14 mouse cellular contexts compared by ENCODE assay signal in genomic region chr2:108302776-108303175, GRCm38 (mm10).
DNase-seq lines count a peak whose midpoint lies in the region.
"Had no signal": no experiment of that assay in that cellular context is flagged by ENCODE, and none has a peak within 500 bp of the region (broad histone marks: within the 10 kb centered on the region; RNA-seq: fewer than 3 reads in every experiment).

No protein-coding gene starts in this region.

- intact Hi-C loops in left cerebral cortex, postnatal 14 days (cut with DNase I) = no loop called here

- DNase-seq in right cerebral cortex, adult 18-20 months = peak; percentile 68
- DNase-seq in right cerebral cortex, postnatal 4 days = no peak
- DNase-seq in frontal cortex, adult 2 months (ENCODE audit: extremely low spot score in 1 of 2, low spot score in 1 of 2) = peak; percentile 38 to 63
- DNase-seq in left cerebral cortex, postnatal 14 days (ENCODE audit: low spot score in 2 of 2) = peak; percentile 7 to 31
- peak; percentile 29 for DNase-seq in telencephalon, adult 2 months (ENCODE audit: low read depth, low spot score)
- no peak for DNase-seq in c-Kit-positive CD71-positive TER-119-positive erythroid progenitor cells, embryonic 14.5 days (ENCODE audit: low spot score)
- DNase-seq in ovary, adult 18-20 months (ENCODE audit: low spot score) = no peak
- DNase-seq: adrenal gland, postnatal 36 days; cerebellum, adult 11-12 months; cerebellum, postnatal 10 days; forebrain, postnatal 0 days; gastrocnemius, adult 2 months; kidney, adult 18-20 months; kidney, postnatal 4 days had no signal

Comparison
In these comparisons a context has a peak if more than half of its experiments do, and no peak if none do; other contexts are left out.
1. DNase-seq: peak in right cerebral cortex, adult 18-20 months (single experiment), frontal cortex, adult 2 months (2 of 2), left cerebral cortex, postnatal 14 days (2 of 2) and telencephalon, adult 2 months (single experiment); none in right cerebral cortex, postnatal 4 days (single experiment), c-Kit-positive CD71-positive TER-119-positive erythroid progenitor cells, embryonic 14.5 days (single experiment) and ovary, adult 18-20 months (single experiment).